Mouse (Mus musculus) heart, embryonic 14.5 days (tissue): ENCODE data around the gene Tyw1. TPM values are rescaled to one million over a fixed set of nuclear protein-coding genes. Genes with fewer than 3 reads are reported as not detected.

Source experiments
- ATAC-seq: fragments of 200-750 bp; cut with Nextera tagmentation; 2 replicates; pipeline ENCODE4 v1.8.0; 2017; ENCODE audit warnings: low read depth, moderate TSS enrichment; ENCODE audit not compliant: insufficient number of reproducible peaks, insufficient read depth, low FRiP score
- H3K27ac ChIP-seq, 2 experiments: fragments of 200-500 bp in 1 of 2; fragments of 300-500 bp in 1 of 2; sonication (generic) in 1 of 2; replicated peaks in 1 of 2; 2 replicates each; pipeline ENCODE4 v1.5.1; 2012 to 2014; ENCODE audit warnings: low read depth in 2 of 2, low read length in 2 of 2, control low read depth in 1 of 2, mild to moderate bottlenecking in 1 of 2, mixed read lengths in 1 of 2; ENCODE audit not compliant: control insufficient read depth in 1 of 2, insufficient read depth in 1 of 2
- H3K27me3 ChIP-seq: fragments of 300-500 bp; sonication (generic); 2 replicates; pipeline ENCODE4 v1.6.1; 2014; ENCODE audit warnings: mild to moderate bottlenecking, low read length, control low read depth; ENCODE audit not compliant: control insufficient read depth, insufficient read depth
- H3K36me3 ChIP-seq: fragments of 300-500 bp; sonication (generic); 2 replicates; pipeline ENCODE4 v1.6.1; 2014; ENCODE audit warnings: mild to moderate bottlenecking, control low read depth, low read length, mixed read lengths; ENCODE audit not compliant: control insufficient read depth, insufficient read depth
- H3K4me1 ChIP-seq, 2 experiments: fragments of 200-500 bp in 1 of 2; fragments of 300-500 bp in 1 of 2; sonication (generic) in 1 of 2; 2 replicates each; pipeline ENCODE4 v1.6.1; 2012 to 2014; ENCODE audit warnings: low read length in 2 of 2, control low read depth in 1 of 2, mixed read lengths in 1 of 2; ENCODE audit not compliant: control insufficient read depth in 2 of 2, insufficient read depth in 2 of 2
- H3K4me2 ChIP-seq: fragments of 300-500 bp; sonication (generic); 2 replicates; pipeline ENCODE4 v1.6.1; 2014; ENCODE audit warnings: mild to moderate bottlenecking, low read length
- H3K4me3 ChIP-seq, 2 experiments: fragments of 200-500 bp in 1 of 2; fragments of 300-500 bp in 1 of 2; sonication (generic) in 1 of 2; 2 replicates each; pipeline ENCODE4 v1.5.1; 2012 to 2014; ENCODE audit warnings: low read length in 2 of 2, mild to moderate bottlenecking in 2 of 2, control low read depth in 1 of 2, low read depth in 1 of 2, moderate library complexity in 1 of 2; ENCODE audit not compliant: control insufficient read depth in 1 of 2, insufficient read depth in 1 of 2
- H3K9ac ChIP-seq: fragments of 300-500 bp; sonication (generic); 2 replicates; pipeline ENCODE4 v1.6.1; 2014; ENCODE audit warnings: mild to moderate bottlenecking, low read length
- H3K9me3 ChIP-seq: fragments of 300-500 bp; sonication (generic); 2 replicates; pipeline ENCODE4 v1.6.1; 2016; ENCODE audit warnings: low read length, control low read depth; ENCODE audit not compliant: control insufficient read depth
- WGBS: fragments of 180-500 bp; shearing (Covaris S2); extraction: QIAGEN DNeasy Blood & Tissue Kit; methylation state at CpG from one replicate; pipeline ENCODE4 v1.1.7; 2014; 5-methylcytosine and 5-hydroxymethylcytosine counted together
- polyA plus RNA-seq: library from polyadenylated mRNA; unstranded; fragments of >200 nt; fragmentation: Nextera tagmentation; extraction: Ambion mirVana; gene quantifications from 2 replicates; pipeline ENCODE4 v1.2.1, GENCODE M21; 2014

The Tyw1 gene
- polyA plus RNA-seq, 1 experiment from 2014 or later: 16.5 TPM

GRCm38 (mm10) chr5:130221760-130222145, 33.7 kb upstream of the Tyw1 start:
- H3K27ac ChIP-seq: peak overlapping the region; percentile 72 to 74
- peaks cover 6% of the 10 kb centered on the region; the same call in 1 of the 2 replicates for H3K36me3 ChIP-seq
- peak overlapping the region; percentile 98 for H3K9ac ChIP-seq
- ATAC-seq: peak; percentile 12; the same call in 1 of the 2 replicates
- peak overlapping the region; percentile 92 to 98 for H3K4me3 ChIP-seq
- no peaks in the 10 kb centered on the region for H3K27me3 ChIP-seq
- no peaks in the 10 kb centered on the region for H3K9me3 ChIP-seq
- H3K4me2 ChIP-seq: peak overlapping the region; percentile 78
- WGBS: 1% methylated on average over 10 of the region's 10 CpGs
- peaks cover 5 to 26% of the 10 kb centered on the region in 2 experiments for H3K4me1 ChIP-seq

- H3K9me3 ChIP-seq: no peaks in the 10 kb centered on the region
- H3K27me3 ChIP-seq: no peaks in the 10 kb centered on the region
- peaks cover 6% of the 10 kb centered on the region; the same call in 1 of the 2 replicates for H3K36me3 ChIP-seq
- ATAC-seq: peak; percentile 80
- peak overlapping the region; percentile 92 to 98 for H3K4me3 ChIP-seq
- peaks cover 5 to 29% of the 10 kb centered on the region in 2 experiments for H3K4me1 ChIP-seq
- H3K9ac ChIP-seq: peak overlapping the region; percentile 98
- under 1% methylated on average over 86 of the region's 88 CpGs for WGBS
- H3K27ac ChIP-seq: peak overlapping the region; percentile 72 to 74
- peak overlapping the region; percentile 78 for H3K4me2 ChIP-seq
Observed at GRCm38 (mm10) chr5:130222146-130223004, 33.0 kb upstream of the Tyw1 start.

GRCm38 (mm10) chr5:130226790-130227189, 28.6 kb upstream of the Tyw1 start:
- peaks cover 5 to 20% of the 10 kb centered on the region in 2 experiments for H3K4me1 ChIP-seq
- 84% methylated on average over 3 of the region's 3 CpGs for WGBS
- H3K4me2 ChIP-seq: no peak overlapping the region
- H3K36me3 ChIP-seq: peaks cover 35% of the 10 kb centered on the region
- H3K27ac ChIP-seq: no peak overlapping the region
- no peak overlapping the region; the same call in 1 of the 2 replicates for H3K9ac ChIP-seq
- no peaks in the 10 kb centered on the region for H3K9me3 ChIP-seq
- no peak overlapping the region for H3K4me3 ChIP-seq
- no peaks in the 10 kb centered on the region for H3K27me3 ChIP-seq
- no peak for ATAC-seq

GRCm38 (mm10) chr5:130228120-130228519, 27.3 kb upstream of the Tyw1 start:
- H3K4me2 ChIP-seq: no peak overlapping the region
- no peak overlapping the region for H3K4me3 ChIP-seq
- peaks cover 49% of the 10 kb centered on the region for H3K36me3 ChIP-seq
- H3K9me3 ChIP-seq: no peaks in the 10 kb centered on the region
- H3K4me1 ChIP-seq: peaks cover 2 to 17% of the 10 kb centered on the region in 2 experiments
- no peak overlapping the region for H3K9ac ChIP-seq
- 68% methylated on average over 4 of the region's 4 CpGs for WGBS
- no peak overlapping the region for H3K27ac ChIP-seq
- ATAC-seq: no peak
- no peaks in the 10 kb centered on the region for H3K27me3 ChIP-seq

- no peak overlapping the region for H3K4me3 ChIP-seq
- no peak for ATAC-seq
- H3K9ac ChIP-seq: no peak overlapping the region
- 97% methylated on average over 8 of the region's 8 CpGs for whole genome bisulfite sequencing
- H3K27ac ChIP-seq: no peak overlapping the region
- H3K4me2 ChIP-seq: no peak overlapping the region
- no peaks in the 10 kb centered on the region for H3K4me1 ChIP-seq
- H3K9me3 ChIP-seq: no peaks in the 10 kb centered on the region
- H3K36me3 ChIP-seq: peaks cover 96% of the 10 kb centered on the region
- no peaks in the 10 kb centered on the region for H3K27me3 ChIP-seq
Observed at GRCm38 (mm10) chr5:130236302-130236701, 19.1 kb upstream of the Tyw1 start.

GRCm38 (mm10) chr5:130239236-130239635, 16.2 kb upstream of the Tyw1 start:
- Histone ChIP-seq H3K36me3 (peaks cover 96% of the 10 kb centered on the region), H3K9me3 (no peaks in the 10 kb centered on the region), H3K27ac (no peak overlapping the region), H3K27me3 (no peaks in the 10 kb centered on the region), H3K4me1 (no peaks in the 10 kb centered on the region), H3K9ac (no peak overlapping the region), H3K4me3 (no peak overlapping the region), H3K4me2 (no peak overlapping the region)
- 88% methylated on average over 7 of the region's 7 CpGs for WGBS
- no peak for ATAC-seq

GRCm38 (mm10) chr5:130239856-130240255, 15.6 kb upstream of the Tyw1 start:
- WGBS: 98% methylated on average over 2 of the region's 2 CpGs
- Histone ChIP-seq H3K9me3 (no peaks in the 10 kb centered on the region), H3K27me3 (no peaks in the 10 kb centered on the region), H3K4me1 (no peaks in the 10 kb centered on the region), H3K9ac (no peak overlapping the region), H3K4me3 (no peak overlapping the region), H3K27ac (no peak overlapping the region), H3K4me2 (no peak overlapping the region), H3K36me3 (peaks cover 96% of the 10 kb centered on the region)
- no peak for ATAC-seq
